Mouse (Mus musculus): Measurements from ENCODE around the gene Mrpl4.

- TF ChIP-seq CTCF (IDR thresholded peaks at IDR 0.05; ENCODE audit: borderline replicate concordance, insufficient read depth, low read depth, low read length) (no peak), POLR2A (IDR thresholded peaks at IDR 0.05; ENCODE audit: borderline replicate concordance, insufficient read depth, low read length) (no peak)
Observed at GRCm38 (mm10) chr9:20959430-20959938, 43.1 kb upstream of the Mrpl4 start, which contains the start of gene Dnmt1.

Data from cerebellum, adult 2 months (tissue).